Mouse (Mus musculus) liver, adult 2 months (tissue): ENCODE data around the gene Nrxn3. TPM values are rescaled to one million over a fixed set of nuclear protein-coding genes. Genes with fewer than 3 reads are reported as not detected.

Source experiments
- DNase-seq: peaks from one replicate; pipeline ENCODE4 v3.0.0-alpha.2; 2011; ENCODE audit warnings: low read depth, low spot score; ENCODE audit errors: extremely low read depth
- H3K27ac ChIP-seq: fragments of 200-500 bp; replicated peaks from 2 replicates; pipeline ENCODE4 v1.5.1; 2012; ENCODE audit warnings: low read depth, mild to moderate bottlenecking, control low read depth, inconsistent platforms, low read length; ENCODE audit not compliant: insufficient read depth
- H3K27me3 ChIP-seq: fragments of 200-500 bp; 2 replicates; pipeline ENCODE4 v1.6.1; 2012; ENCODE audit warnings: mild to moderate bottlenecking, moderate library complexity, low read length, inconsistent platforms; ENCODE audit not compliant: control insufficient read depth, insufficient read depth
- H3K36me3 ChIP-seq: fragments of 200-500 bp; 2 replicates; pipeline ENCODE4 v1.6.1; 2012; ENCODE audit warnings: low read length, inconsistent platforms; ENCODE audit not compliant: control insufficient read depth, insufficient read depth
- H3K4me1 ChIP-seq: fragments of 200-500 bp; 2 replicates; pipeline ENCODE4 v1.6.1; 2011; ENCODE audit warnings: low read length; ENCODE audit not compliant: control insufficient read depth, insufficient read depth
- H3K4me3 ChIP-seq: fragments of 200-500 bp; 2 replicates; pipeline ENCODE4 v1.5.1; 2011; ENCODE audit warnings: low read depth, mild to moderate bottlenecking, control low read depth, low read length, moderate library complexity; ENCODE audit not compliant: insufficient read depth
- H3K79me2 ChIP-seq: fragments of 200-500 bp; 2 replicates; pipeline ENCODE4 v1.6.1; 2012; ENCODE audit warnings: inconsistent platforms, mild to moderate bottlenecking, low read length, moderate library complexity; ENCODE audit not compliant: control insufficient read depth, insufficient read depth
- H3K9ac ChIP-seq: fragments of 200-500 bp; 2 replicates; pipeline ENCODE4 v1.6.1; 2012; ENCODE audit warnings: low read depth, mild to moderate bottlenecking, control low read depth, inconsistent platforms, low read length
- CTCF ChIP-seq: fragments of 200-500 bp; IDR thresholded peaks from 2 replicates; pipeline ENCODE4 v1.5.1; 2011; ENCODE audit warnings: low read depth, low read length, control low read depth
- POLR2A ChIP-seq: fragments of 200-500 bp; IDR thresholded peaks from 2 replicates; pipeline ENCODE4 v1.6.1; 2011; ENCODE audit warnings: low read length, control low read depth; ENCODE audit not compliant: insufficient read depth; ENCODE audit errors: extremely low read depth
- WGBS: fragments of 180-500 bp; shearing (Covaris S2); methylation state at CpG from one replicate; pipeline ENCODE4 v1.1.7; 2018; 5-methylcytosine and 5-hydroxymethylcytosine counted together
- polyA plus RNA-seq: library from polyadenylated mRNA; depleted of rRNA; stranded (reverse); fragments of >200 nt; gene quantifications from 2 replicates; pipeline ENCODE4 v1.2.3, GENCODE M21; 2012
- total RNA-seq: library from RNA; depleted of rRNA; stranded (reverse); fragments of >200 nt; gene quantifications from 2 replicates; pipeline ENCODE4 v1.2.3, GENCODE M21; 2014

Nrxn3 gene
- total and polyA plus RNA-seq, 2 experiments = 0.18 to 0.31 TPM

DNA sequence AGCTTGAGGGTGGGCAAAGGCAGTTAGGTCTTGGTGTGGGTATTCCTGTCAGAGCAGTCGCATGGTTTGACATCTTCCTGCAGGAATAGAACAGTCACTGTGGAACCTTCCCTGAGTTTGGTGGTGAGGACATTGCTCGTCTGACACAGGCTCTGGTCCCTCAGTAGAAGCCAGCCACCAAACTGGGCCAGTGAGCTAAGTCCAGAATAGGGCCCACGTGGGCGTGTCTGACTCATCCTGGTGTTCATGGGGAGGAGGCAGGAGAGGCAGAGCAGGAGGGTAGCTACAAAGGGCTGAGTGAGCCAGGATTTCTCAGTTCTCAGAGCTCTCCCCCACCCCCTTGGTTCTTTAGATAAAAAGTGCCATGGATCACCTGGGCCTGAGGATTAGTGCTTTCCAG, 15.9 kb downstream of the Nrxn3 start:
- H3K27ac ChIP-seq = no peak overlapping the region
- 61% methylated on average over 4 of the region's 4 CpGs for WGBS
- no peaks in the 10 kb centered on the region for H3K4me1 ChIP-seq
- no peak for DNase-seq
- no peaks in the 10 kb centered on the region for H3K27me3 ChIP-seq
- no peak overlapping the region for H3K4me3 ChIP-seq
- no peak for TF ChIP-seq POLR2A
- TF ChIP-seq CTCF = no peak
- H3K36me3 ChIP-seq = no peaks in the 10 kb centered on the region
- no peak overlapping the region for H3K9ac ChIP-seq
- H3K79me2 ChIP-seq = no peaks in the 10 kb centered on the region

DNA sequence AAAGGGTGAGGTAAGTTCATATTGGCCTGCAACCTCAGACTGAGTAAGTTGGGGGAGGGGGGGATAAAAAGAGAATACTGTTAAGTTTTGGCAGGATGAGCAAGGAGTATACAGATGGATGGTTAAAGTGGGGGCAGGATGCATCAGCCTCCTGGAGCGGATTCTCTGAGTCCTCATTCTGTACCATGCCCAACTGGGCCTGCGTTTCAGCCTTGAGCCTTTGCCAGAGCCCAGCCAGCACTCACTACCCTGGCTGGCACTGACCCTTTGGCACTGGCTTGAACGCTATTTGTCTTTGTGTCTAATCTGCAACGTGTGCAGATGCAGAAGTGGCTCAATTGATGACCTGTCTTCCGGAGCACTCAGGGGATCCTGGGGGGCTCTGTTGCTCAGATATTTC, 24.1 kb downstream of the Nrxn3 start:
- TF ChIP-seq CTCF = no peak
- TF ChIP-seq POLR2A = no peak
- Histone ChIP-seq H3K27ac (no peak overlapping the region), H3K36me3 (no peaks in the 10 kb centered on the region), H3K9ac (no peak overlapping the region), H3K4me1 (no peaks in the 10 kb centered on the region), H3K27me3 (no peaks in the 10 kb centered on the region), H3K79me2 (no peaks in the 10 kb centered on the region), H3K4me3 (no peak overlapping the region)
- WGBS = 67% methylated on average over 5 of the region's 5 CpGs
- no peak for DNase-seq

DNA sequence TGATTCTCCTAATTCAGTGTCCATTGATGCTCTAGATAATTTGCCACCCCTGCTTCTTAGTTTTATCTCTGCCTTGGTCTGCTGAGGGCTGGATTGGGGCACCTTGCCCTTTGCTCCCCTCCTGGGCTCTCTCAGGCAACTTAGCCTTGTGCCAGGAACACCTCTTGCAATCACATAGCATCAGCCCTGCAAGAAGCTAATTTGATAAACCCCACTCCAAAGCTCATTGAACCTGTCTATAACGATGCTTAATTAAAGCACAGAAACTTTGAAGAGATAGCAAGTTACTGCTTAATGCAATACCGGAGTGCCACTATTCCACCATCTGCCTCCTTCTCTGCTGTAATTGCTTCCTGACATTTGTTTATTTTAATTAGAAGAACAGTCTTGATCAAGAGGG, 42.1 kb downstream of the Nrxn3 start:
- H3K27ac ChIP-seq = no peak overlapping the region
- TF ChIP-seq CTCF = no peak
- TF ChIP-seq POLR2A = no peak
- H3K4me3 ChIP-seq = no peak overlapping the region
- H3K79me2 ChIP-seq = no peaks in the 10 kb centered on the region
- H3K36me3 ChIP-seq = no peaks in the 10 kb centered on the region
- no peaks in the 10 kb centered on the region for H3K27me3 ChIP-seq
- no peak for DNase-seq
- 77% methylated on average over 2 of the region's 2 CpGs for WGBS
- no peak overlapping the region for H3K9ac ChIP-seq
- no peaks in the 10 kb centered on the region for H3K4me1 ChIP-seq

- H3K27ac ChIP-seq = no peak overlapping the region
- H3K4me1 ChIP-seq = no peaks in the 10 kb centered on the region
- no peaks in the 10 kb centered on the region for H3K27me3 ChIP-seq
- TF ChIP-seq POLR2A (no peak), CTCF (no peak)
- no peaks in the 10 kb centered on the region for H3K36me3 ChIP-seq
- no peak overlapping the region for H3K9ac ChIP-seq
- 81% methylated on average over 2 of the region's 2 CpGs for whole genome bisulfite sequencing
- H3K4me3 ChIP-seq = no peak overlapping the region
- no peak for DNase-seq
- H3K79me2 ChIP-seq = no peaks in the 10 kb centered on the region
Measured at GRCm38 (mm10) chr12:88774666-88775065, 52.0 kb downstream of the Nrxn3 start.

DNA sequence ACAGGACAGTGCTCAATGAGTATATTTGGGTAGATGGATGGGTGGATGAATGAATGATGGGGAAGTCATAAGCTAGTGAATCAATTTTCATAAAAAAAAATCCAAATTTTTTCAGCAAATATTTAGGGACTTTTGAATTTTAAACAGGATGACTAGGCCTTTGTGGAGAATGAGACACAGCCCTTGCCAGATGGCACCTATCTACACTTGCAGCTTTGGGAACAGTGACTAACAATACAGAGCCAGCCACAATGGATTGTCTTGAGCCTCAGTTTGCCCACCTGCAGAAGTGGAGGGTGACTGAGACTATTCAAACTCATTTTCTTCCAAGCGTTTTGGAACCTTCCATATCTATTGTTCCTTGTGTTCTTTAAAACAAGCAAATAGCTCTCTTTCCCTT, 55.4 kb downstream of the Nrxn3 start:
- no peak overlapping the region for H3K4me3 ChIP-seq
- no peak for DNase-seq
- H3K27ac ChIP-seq = no peak overlapping the region
- WGBS = 82% methylated on average over 1 of the region's 1 CpGs
- no peaks in the 10 kb centered on the region for H3K27me3 ChIP-seq
- TF ChIP-seq CTCF (no peak), POLR2A (no peak)
- H3K36me3 ChIP-seq = no peaks in the 10 kb centered on the region
- H3K9ac ChIP-seq = no peak overlapping the region
- no peaks in the 10 kb centered on the region for H3K4me1 ChIP-seq
- H3K79me2 ChIP-seq = no peaks in the 10 kb centered on the region

GRCm38 (mm10) chr12:88784199-88785147, 61.8 kb downstream of the Nrxn3 start:
- 65% methylated on average over 10 of the region's 10 CpGs for WGBS
- Histone ChIP-seq H3K4me3 (no peak overlapping the region), H3K4me1 (no peaks in the 10 kb centered on the region), H3K27me3 (no peaks in the 10 kb centered on the region), H3K36me3 (no peaks in the 10 kb centered on the region), H3K9ac (no peak overlapping the region), H3K79me2 (no peaks in the 10 kb centered on the region), H3K27ac (no peak overlapping the region)
- TF ChIP-seq CTCF (no peak), POLR2A (no peak)
- no peak for DNase-seq
